Mouse (Mus musculus) testis, adult 2 months (tissue): ENCODE results near the gene Mavs.

ENCODE experiments used
- CTCF ChIP-seq: fragments of 200-500 bp; IDR thresholded peaks from 2 replicates; pipeline ENCODE4 v1.5.1; 2012; ENCODE audit warnings: low read depth, mild to moderate bottlenecking, inconsistent platforms, low read length, moderate library complexity; ENCODE audit not compliant: control insufficient read depth, insufficient read depth, insufficient replicate concordance
- POLR2A ChIP-seq: fragments of 200-500 bp; IDR thresholded peaks from 2 replicates; pipeline ENCODE4 v1.6.1; 2012; ENCODE audit warnings: low read depth, mild to moderate bottlenecking, inconsistent platforms, low read length, moderate library complexity; ENCODE audit not compliant: control insufficient read depth

- TF ChIP-seq POLR2A, result no peak
- TF ChIP-seq CTCF, result no peak
These were observed 17.7 kb upstream of the Mavs start for GRCm38 (mm10) chr2:131215941-131216858.
